Mouse (Mus musculus) testis, adult 2 months (tissue): ENCODE data around the gene Cul7. TPM values are rescaled to one million over a fixed set of nuclear protein-coding genes. Genes with fewer than 3 reads are reported as not detected.

ENCODE experiments used
- H3K27ac ChIP-seq: fragments of 200-500 bp; 2 replicates; pipeline ENCODE4 v1.5.1; 2012; ENCODE audit warnings: low read depth, low read length; ENCODE audit not compliant: control insufficient read depth, insufficient read depth
- H3K27me3 ChIP-seq: fragments of 200-500 bp; 2 replicates; pipeline ENCODE4 v1.6.1; 2012; ENCODE audit warnings: mild to moderate bottlenecking, low read length, moderate library complexity; ENCODE audit not compliant: control insufficient read depth, insufficient read depth
- H3K36me3 ChIP-seq: fragments of 200-500 bp; 2 replicates; pipeline ENCODE4 v1.6.1; 2012; ENCODE audit warnings: mild to moderate bottlenecking, low read length; ENCODE audit not compliant: control insufficient read depth, insufficient read depth
- H3K4me1 ChIP-seq: fragments of 200-500 bp; 2 replicates; pipeline ENCODE4 v1.6.1; 2012; ENCODE audit warnings: low read length; ENCODE audit not compliant: control insufficient read depth, insufficient read depth
- H3K4me3 ChIP-seq: fragments of 200-500 bp; 2 replicates; pipeline ENCODE4 v1.5.1; 2012; ENCODE audit warnings: low read depth, mild to moderate bottlenecking, low read length, moderate library complexity, mixed read lengths; ENCODE audit not compliant: control insufficient read depth
- CTCF ChIP-seq: fragments of 200-500 bp; IDR thresholded peaks from 2 replicates; pipeline ENCODE4 v1.5.1; 2012; ENCODE audit warnings: low read depth, mild to moderate bottlenecking, inconsistent platforms, low read length, moderate library complexity; ENCODE audit not compliant: control insufficient read depth, insufficient read depth, insufficient replicate concordance
- POLR2A ChIP-seq: fragments of 200-500 bp; IDR thresholded peaks from 2 replicates; pipeline ENCODE4 v1.6.1; 2012; ENCODE audit warnings: low read depth, mild to moderate bottlenecking, inconsistent platforms, low read length, moderate library complexity; ENCODE audit not compliant: control insufficient read depth
- polyA plus RNA-seq: library from polyadenylated mRNA; depleted of rRNA; stranded (reverse); fragments of >200 nt; gene quantifications from 2 replicates; pipeline ENCODE4 v1.2.3, GENCODE M21; 2012

Cul7 gene
- polyA plus RNA-seq, 1 experiment, result 6.7 TPM

- no peak overlapping the region for H3K27ac ChIP-seq
- H3K36me3 ChIP-seq, result no peaks in the 10 kb centered on the region
- no peaks in the 10 kb centered on the region for H3K27me3 ChIP-seq
- H3K4me3 ChIP-seq, result no peak overlapping the region
- H3K4me1 ChIP-seq, result peaks cover 7% of the 10 kb centered on the region
- no peak for TF ChIP-seq CTCF
- no peak for TF ChIP-seq POLR2A
Observed at GRCm38 (mm10) chr17:46699912-46700311, 49.8 kb downstream of the Cul7 start.

- Histone ChIP-seq H3K4me1 (peaks cover 11% of the 10 kb centered on the region), H3K36me3 (no peaks in the 10 kb centered on the region), H3K27me3 (no peaks in the 10 kb centered on the region), H3K27ac (no peak overlapping the region), H3K4me3 (no peak overlapping the region)
- TF ChIP-seq CTCF, result no peak
- TF ChIP-seq POLR2A, result no peak
Observed at GRCm38 (mm10) chr17:46701489-46701888, 51.4 kb downstream of the Cul7 start.

- Histone ChIP-seq H3K4me3 (no peak overlapping the region), H3K27ac (no peak overlapping the region), H3K4me1 (peaks cover 11% of the 10 kb centered on the region), H3K27me3 (no peaks in the 10 kb centered on the region), H3K36me3 (no peaks in the 10 kb centered on the region)
- no peak for TF ChIP-seq POLR2A
- TF ChIP-seq CTCF, result no peak
Observed at GRCm38 (mm10) chr17:46702100-46702499, 52.0 kb downstream of the Cul7 start.

- H3K27ac ChIP-seq, result no peak overlapping the region
- no peak overlapping the region for H3K4me3 ChIP-seq
- TF ChIP-seq POLR2A, result no peak
- TF ChIP-seq CTCF, result no peak
- H3K36me3 ChIP-seq, result no peaks in the 10 kb centered on the region
- no peaks in the 10 kb centered on the region for H3K27me3 ChIP-seq
- peaks cover 11% of the 10 kb centered on the region for H3K4me1 ChIP-seq
Observed at GRCm38 (mm10) chr17:46702506-46702905, 52.4 kb downstream of the Cul7 start.

- H3K27me3 ChIP-seq, result no peaks in the 10 kb centered on the region
- peak overlapping the region; percentile 1; the same call in 1 of the 2 replicates for H3K27ac ChIP-seq
- H3K36me3 ChIP-seq, result no peaks in the 10 kb centered on the region
- H3K4me1 ChIP-seq, result peaks cover 11% of the 10 kb centered on the region
- peak overlapping the region; percentile 88 for H3K4me3 ChIP-seq
- TF ChIP-seq POLR2A (no peak), CTCF (no peak)
Observed at GRCm38 (mm10) chr17:46703971-46704886, 54.1 kb downstream of the Cul7 start.

- Histone ChIP-seq H3K27me3 (no peaks in the 10 kb centered on the region), H3K4me1 (peaks cover 11% of the 10 kb centered on the region), H3K4me3 (peak within 1 kb of the TSS; percentile 88), H3K27ac (peak within 1 kb of the TSS; percentile 9; the same call in 1 of the 2 replicates), H3K36me3 (no peaks in the 10 kb centered on the region)
- TF ChIP-seq POLR2A (peak; percentile 60), CTCF (no peak)
Observed at GRCm38 (mm10) chr17:46704887-46705835, 55.0 kb downstream of the Cul7 start, which contains the start of gene Ppp2r5d. Gene Ppp2r5d, minus strand, starts transcription at chr17:46705111.

GRCm38 (mm10) chr17:46706375-46707089, 56.4 kb downstream of the Cul7 start:
- Histone ChIP-seq H3K4me1 (peaks cover 14% of the 10 kb centered on the region), H3K27ac (no peak overlapping the region), H3K27me3 (no peaks in the 10 kb centered on the region), H3K36me3 (no peaks in the 10 kb centered on the region), H3K4me3 (no peak overlapping the region)
- no peak for TF ChIP-seq POLR2A
- TF ChIP-seq CTCF, result no peak
